Mouse (Mus musculus): ENCODE measurements at regions not wholly inside any gene's neighbourhood (a gene's known extent, or its start where the extent isn't known, plus 50 kb on each side); places are given as distances from the start of the nearest gene placed in this dataset.

DNA sequence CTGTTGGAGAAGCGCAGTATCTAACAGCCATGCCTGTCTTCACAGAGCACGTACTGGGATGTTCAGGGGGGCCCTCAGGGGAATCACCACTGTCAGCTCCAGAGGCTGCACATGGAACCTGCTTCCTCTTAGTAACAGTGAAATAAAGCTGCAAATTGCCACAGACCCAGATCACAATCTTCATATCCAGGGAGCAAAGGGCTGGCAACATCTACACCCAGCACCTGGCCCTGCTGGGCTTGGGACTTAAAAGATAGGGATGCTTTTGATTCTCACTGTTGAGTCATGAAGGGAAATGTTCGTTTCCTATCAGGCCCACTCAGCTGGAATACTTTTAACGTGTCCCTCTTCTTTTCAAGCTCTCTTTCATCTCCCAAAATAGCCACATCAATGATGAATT lies 322.4 kb upstream of the Trib2 start:
- DNase-seq (ENCODE audit: low spot score), result no peak

DNA sequence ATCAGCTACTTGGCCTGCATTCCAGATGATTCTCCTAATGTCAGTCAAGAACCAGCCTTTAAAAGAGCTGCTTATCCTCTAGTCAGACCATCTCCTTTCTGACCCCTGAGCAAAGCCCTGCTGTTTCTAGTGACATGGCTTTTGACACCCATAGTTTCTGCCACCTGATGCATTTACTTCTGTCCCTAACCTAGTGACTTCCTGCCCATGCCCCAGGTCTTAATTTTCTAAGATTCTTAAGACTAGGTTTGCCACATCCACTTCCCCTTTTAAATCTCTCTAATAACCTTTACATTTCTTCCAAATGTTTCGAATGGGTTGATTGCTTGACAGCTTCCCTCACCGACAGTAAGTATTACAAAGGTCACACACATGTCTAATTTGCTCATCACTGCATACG lies 321.1 kb upstream of the Trib2 start:
- no peak for DNase-seq (ENCODE audit: low spot score)

DNA sequence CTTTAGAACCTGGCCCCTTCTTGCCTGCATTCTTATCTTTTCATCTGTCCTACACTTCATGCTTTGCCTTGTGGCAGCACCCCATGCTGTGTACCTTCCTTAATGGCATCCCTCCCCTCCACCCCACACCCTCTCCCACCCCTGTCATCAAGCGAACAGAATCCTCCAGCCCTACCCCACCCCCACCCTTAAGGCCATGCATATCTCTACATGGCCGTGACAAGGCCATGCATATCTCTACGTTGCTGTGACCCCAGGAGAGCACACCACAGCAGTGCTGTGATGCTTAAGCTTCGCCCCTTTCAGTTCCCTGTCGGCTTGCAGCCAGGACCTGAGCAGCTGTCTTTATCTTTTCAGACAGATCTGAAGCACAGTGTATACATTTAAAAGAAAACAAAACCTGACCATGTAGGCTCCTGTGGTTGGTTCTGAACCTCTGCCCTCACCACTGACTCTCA lies 319.5 kb upstream of the Trib2 start:
- DNase-seq (ENCODE audit: low spot score), result no peak

DNA sequence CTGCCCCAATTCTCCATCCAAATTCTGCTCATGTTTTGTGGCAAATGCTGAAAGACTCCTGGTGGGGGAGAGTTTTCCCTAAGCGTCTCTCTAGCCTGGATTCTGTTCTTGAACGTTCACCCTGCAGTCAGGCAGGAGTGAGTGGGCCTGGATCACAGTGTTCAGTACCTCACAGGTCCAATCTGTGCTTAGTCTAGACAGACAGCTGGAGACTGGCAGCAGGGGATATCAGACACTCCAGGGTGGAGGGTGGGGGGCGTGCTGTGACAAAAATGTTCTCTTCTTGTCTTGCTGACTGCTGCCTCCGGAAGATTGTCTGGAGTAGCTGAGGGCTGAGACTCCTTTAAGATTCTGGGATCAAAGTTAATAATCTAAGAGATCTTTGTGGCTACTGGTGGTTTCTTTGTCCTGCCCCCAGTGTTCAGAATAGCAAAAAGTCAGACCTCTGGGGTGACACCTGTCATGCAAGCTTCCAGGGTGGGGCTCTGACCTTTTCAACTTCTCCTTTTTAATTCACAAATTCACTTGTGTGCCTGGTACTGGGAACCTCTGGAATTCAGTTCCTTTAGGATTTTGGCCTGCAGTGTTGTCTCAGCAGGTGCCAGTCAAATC lies 319.0 kb upstream of the Trib2 start:
- no peak for DNase-seq (ENCODE audit: low spot score)

DNA sequence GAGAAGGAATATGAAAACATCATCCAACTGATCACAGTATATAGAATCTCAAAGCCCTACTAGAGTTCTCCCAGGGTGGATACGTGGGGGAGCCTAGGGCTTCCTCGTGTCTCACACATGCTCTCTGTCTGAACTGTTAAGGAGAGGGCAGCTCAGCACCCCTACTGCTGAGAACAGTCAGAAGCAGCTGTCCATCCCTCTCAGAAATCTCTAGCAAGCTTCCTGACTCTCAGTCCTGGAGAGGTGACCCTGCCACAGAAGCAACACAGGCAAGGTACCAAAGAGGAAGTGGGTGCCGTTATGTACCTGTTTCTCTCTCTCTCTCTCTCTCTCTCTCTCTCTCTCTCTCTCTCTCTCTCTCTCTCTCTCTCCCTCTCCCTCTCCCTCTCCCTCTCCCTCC lies 317.7 kb upstream of the Trib2 start:
- DNase-seq (ENCODE audit: low spot score), result no peak

DNA sequence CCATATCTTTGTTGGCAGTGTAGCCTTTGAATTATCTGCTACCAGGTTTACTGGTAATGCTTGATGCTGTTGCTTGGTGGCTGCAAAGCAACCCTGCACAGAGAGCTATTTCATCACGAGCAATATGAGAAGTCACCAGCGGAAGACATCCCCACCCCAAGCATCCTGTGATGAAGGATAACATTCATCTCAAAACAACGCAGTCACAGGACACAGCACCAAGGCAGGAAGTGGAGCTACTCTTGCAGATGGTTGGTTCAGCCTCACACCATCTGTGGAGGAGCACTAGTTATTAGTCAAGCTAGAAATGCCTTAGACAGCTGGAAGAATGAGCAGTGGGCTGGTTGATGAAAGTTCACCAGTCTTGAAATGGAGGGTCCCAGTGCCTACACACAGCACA lies 316.5 kb upstream of the Trib2 start:
- DNase-seq (ENCODE audit: low spot score), result no peak

DNA sequence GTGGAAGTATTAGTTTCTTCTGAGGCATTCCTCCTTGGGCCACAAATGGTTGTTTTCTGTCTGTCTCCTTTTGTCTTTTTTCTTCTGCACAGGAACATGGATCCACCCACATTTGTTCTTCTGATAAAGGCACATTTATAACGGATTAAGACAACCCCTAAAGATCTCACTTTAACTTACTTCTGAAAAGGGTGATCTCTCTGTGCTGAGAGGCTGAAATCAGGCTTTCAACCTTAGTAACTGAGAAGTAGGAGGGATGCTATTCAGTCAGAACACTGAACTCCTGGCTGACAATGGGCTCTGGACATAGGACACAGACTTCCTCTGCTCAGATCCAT lies 315.0 kb upstream of the Trib2 start:
- DNase-seq (ENCODE audit: low spot score), result no peak

DNA sequence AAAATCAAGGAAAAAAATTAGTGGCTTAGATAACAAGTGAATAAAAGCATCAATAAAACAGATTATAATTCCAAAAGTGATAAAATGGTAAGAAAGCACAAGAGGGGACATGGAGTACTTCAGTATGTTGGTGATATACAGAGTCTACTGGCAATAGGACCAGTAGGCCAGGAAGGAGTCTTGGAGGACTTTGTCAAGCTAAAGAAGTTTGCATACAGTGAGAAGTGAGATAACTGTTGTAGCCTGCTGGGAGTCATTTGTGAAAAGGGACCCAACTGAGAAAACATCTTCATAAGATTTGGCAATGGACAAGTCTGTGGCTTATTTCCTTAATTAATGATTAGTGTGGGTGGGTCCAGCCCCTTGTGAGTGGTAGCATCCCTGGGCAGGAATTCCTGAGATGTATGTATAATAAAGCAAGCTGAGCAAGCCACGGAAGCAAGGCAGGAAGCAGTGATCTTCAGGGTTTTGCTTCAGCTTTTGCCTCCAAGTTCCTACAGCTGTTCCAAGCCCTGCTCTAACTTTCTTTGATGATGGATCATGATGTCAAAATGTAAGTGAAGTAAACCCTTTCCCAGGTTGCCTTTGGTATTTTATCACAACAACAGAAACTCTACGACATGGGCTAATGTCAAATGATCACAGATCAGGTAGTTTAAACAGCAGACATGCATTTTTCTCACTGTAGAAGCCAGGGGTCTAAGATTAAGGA lies 314.5 kb upstream of the Trib2 start:
- DNase-seq (ENCODE audit: low spot score), result no peak

DNA sequence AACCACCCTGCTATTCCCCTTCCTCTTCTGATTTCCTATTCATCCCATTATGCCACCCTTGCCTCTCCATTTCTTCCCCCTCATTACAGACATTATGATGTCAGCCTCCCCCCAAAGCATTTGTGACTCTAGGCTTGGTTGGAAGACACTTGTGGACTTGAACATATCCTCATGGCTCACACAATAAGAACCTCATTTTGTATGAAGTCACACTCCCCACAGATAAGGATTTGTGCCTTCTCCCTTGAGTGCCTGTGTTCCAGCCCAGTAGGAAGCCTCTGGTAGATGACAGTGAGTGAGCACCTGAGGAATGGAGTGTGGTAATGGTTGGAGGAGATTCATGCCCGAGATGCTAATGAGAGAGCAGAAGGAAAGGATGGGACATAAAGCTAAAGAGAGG lies 313.9 kb upstream of the Trib2 start:
- DNase-seq (ENCODE audit: low spot score), result no peak

DNA sequence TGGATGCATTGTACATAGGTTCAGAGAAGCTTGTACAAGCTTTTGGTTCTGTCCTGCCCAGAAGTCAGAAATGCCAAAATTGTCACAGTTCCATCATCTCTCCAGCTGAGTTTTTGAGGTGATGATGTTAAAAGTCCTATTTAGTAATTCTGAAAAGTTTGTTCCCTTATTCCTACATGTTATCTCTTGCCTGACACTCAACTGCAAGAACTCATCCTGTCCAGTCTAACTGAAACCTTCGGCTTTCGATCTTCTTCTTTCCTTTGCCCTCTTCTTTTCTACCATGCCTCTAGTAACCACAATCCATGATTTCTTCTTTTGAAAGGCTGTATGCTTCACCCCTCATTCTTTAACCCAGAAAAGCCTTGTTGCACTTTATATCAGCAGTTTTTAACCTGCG lies 313.2 kb upstream of the Trib2 start:
- no peak for DNase-seq (ENCODE audit: low spot score)

DNA sequence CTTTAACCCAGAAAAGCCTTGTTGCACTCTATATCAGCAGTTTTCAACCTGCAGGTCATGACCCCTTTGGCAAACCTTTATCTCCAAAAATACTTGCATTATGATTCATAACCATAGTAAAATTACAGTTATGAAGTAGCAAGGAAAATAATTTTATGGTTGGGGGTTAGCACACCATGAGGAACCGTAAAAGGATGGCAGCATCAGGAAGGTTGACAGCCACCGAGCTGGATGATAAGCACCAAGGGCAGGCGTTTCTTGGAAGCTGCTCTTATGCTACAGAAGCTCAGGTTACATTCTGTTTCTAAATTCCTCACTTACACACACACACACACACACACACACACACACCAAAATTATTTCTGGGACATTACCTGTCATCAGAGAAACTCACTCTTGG lies 312.5 kb upstream of the Trib2 start:
- no peak for DNase-seq (ENCODE audit: low spot score)

DNA sequence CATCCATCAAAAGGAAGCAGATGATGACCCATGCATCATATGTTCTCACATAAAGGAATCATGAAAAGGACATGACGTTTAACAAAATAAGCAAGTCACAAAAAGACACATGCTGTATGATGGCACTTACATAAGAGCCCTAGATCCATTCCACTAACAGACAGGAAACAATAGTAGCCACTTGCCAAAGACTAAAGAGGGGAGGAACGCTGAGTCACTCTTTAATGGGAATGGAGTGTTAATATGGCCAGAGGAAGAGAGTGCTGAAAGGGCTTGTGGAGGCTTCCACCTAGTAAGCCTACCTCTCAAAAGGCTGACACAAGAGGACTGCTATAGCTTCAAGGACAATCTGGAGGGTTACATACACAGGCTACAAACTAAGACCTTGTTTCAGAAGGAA lies 308.2 kb upstream of the Trib2 start:
- no peak for DNase-seq (ENCODE audit: low spot score)

DNA sequence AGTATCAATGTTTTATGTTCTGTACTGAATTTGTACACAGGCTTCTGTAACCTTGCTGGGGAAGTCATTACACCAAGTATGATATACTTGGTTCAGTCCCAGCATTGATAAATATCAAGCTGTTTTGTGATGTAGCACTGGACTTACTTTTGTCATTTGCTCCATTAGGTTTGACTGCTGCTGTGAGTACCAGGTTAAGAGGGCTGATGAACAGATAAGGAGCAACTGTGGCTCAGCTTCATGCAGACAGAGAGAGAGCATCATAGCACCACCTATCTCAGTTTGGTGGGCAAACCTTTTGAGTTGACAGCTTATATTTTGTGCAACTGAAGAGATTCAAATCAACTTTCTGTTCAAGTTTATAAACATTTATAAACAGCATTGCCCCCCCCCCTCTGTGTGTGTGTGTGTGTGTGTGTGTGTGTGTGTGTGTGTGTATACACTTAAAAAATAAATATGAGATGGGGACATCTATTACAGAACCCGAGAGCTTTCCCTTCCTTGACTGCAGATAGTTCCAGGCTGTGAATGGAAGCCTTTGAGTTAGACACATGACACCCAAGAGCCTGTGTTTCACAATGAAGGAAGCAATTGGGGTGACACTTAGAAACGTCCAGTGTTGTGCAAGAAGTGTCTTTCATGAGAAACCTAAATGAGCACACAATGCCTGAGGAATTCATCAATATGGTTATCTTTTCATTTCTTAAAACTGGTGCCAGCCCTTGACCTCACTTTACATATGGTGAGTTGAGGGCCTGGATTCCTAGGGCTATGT lies 305.8 kb upstream of the Trib2 start:
- DNase-seq (ENCODE audit: low spot score), result no peak

DNA sequence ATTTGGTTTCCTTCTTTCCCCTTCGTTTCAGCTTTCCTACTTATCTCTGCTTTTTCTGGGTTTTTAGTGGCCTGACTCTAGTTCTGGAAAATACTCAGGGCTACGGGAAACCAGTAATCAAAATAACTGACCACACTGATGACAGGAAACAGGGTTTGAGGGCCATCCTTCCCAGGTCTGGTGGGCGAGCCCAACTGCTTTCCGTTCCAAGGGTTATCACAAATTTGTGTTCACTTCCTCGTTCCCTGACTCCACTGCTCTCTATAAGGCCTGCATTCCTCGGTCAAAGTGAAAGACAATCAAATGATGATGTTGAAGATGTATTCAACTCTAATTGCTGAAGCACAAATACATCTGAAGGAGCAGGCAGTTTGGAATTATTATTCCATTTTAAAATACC lies 305.1 kb upstream of the Trib2 start:
- no peak for DNase-seq (ENCODE audit: low spot score)

DNA sequence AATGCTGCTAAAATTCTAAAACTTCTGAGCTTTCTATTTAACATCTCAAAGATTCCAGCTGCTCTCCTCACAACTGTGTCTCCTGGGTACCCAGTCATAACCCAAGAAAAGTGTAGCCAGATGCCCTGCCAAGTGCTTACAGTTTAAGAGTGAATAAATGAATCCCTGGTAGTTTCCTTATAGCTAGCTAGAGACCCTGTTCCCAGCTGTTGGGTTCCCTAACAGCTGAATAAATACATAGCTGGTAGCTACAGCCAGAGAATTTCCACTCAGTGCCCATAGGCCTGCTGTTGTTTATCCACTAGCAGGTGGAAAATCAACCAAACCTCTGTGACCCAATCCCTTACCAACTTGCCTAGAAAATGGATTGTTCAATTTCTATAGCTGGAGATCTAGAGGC lies 302.0 kb upstream of the Trib2 start:
- no peak for DNase-seq (ENCODE audit: low spot score)

DNA sequence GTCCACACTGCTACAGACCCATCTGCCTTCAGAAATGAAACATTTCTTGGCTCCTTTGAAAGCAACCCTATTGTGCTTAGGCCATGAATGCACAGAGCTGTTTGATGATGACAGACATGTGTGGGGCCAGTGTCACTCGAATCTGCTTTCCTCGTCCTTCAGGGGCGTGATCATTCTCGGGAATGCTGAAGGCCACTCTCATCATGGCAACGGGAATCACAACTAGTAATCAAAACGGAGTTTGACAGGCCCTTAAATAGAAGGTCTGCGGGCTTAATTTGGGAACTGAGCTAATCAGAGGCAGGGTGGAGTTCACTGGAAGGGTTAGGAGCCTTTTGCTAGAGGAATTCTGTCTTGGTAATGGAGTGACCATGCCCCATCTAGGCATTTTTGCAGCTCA lies 290.2 kb upstream of the Trib2 start:
- no peak for DNase-seq (ENCODE audit: low spot score)

DNA sequence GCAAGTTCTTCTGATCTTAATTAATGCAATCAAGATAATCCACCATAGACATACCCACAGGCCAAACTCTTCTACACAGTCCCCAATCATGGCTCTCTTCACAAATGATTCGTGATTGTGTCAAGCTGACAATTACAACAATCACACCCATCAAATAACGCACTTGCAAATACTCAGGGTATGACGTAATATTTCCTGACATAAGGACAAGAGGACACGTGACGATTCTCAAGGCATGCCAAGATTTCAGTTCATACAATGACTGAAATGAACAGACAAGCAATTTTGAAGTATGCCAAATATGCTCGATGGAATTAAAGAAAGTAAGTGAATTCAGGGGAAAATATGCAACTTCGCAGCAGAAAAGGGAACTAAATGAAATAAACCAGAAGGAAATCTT lies 282.1 kb upstream of the Trib2 start:
- DNase-seq (ENCODE audit: low spot score), result no peak

DNA sequence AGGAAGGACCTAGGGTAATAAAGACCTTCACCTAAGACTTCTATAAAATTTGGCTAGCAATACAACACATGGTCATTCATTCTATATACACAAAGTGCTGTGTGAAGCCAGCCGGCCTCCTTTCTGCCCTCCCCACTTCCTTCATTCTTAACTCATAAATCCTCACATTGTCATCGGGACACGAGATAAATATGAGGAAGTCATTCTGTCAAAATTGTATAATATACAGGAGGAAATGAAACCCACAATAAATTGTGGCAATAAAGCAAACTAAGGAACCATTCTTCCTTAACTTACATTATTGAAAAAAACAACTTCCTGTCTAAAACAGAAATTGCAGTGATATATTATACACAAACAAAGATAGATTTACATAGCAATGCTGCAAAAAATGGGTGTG lies 275.9 kb upstream of the Trib2 start:
- no peak for DNase-seq (ENCODE audit: low spot score)

DNA sequence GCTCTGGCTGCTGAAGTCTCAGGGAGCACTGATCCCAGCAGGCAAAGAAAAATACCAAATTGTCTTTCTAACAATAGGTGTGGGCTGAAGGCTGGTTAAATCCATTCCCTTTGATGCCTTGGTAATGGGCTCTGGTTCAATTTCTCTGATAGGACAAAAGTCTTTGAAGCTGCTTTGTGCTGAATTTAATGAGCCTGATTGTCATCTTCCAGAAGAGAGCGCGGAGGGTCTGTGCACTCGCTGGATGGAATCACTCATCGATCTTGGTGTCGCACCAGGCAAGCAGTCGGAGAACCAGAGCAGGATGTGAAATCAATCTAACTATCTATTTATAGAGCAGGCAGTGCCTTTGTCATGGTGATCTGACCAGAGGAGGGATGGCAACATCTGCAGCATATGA lies 274.6 kb upstream of the Trib2 start:
- DNase-seq (ENCODE audit: low spot score), result no peak

DNA sequence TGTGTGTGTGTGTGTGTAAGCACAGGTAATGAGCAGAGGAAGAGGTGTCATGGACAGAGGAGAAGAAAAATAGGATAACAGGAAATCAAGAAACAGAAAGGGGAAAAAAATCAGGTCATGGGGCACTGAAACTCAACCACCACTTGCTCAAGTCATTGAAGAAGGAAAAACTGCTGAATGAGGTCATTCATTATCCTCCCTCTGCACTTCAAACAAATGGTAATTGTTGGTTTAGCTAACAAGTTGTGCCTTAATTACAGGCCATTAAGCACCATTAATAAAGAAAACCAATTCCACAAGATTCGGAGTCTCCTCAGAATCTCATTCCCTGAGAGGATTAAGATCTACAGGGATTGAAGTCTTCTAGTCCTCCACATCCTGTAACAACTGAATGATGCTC lies 266.5 kb upstream of the Trib2 start:
- DNase-seq (ENCODE audit: low spot score), result no peak

DNA sequence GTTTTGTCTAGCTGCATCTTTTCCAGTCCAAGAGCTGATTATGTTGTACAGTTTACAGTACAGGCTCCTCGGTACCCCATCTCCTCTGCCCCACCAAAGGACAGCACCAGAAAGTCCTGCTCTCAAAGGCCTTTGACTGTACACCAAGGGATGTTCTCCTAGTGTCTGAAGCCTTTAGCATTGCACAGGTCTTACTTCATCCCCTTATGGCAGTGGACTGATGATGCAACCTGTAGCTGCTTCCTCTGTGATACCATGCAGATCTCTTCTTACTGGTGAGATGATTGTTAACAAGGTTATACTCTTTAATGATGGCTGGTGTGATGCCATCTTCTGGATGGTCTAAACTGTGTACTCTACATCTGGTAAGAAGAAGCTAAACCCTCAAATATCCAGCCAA lies 260.5 kb upstream of the Trib2 start:
- no peak for DNase-seq (ENCODE audit: low spot score)

DNA sequence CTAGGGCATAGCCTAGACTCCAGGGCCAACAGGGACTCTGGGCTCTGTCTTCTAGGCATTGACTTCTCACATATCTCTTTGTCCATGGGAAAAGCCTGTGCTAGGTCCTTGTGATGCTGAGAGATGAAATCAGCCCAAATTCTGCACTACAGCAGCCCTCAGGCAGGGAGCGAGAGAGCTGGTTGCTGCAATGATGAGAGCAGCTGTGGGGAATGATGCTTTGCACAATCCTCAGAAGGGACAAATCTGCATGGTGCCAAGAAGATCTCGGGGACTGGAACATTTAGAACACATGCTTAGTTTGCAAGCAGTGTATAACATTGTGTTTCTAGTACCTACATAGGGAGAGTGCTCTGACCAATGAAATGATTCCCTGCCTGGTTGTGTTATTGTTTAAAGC lies 259.2 kb upstream of the Trib2 start:
- no peak for DNase-seq (ENCODE audit: low spot score)

DNA sequence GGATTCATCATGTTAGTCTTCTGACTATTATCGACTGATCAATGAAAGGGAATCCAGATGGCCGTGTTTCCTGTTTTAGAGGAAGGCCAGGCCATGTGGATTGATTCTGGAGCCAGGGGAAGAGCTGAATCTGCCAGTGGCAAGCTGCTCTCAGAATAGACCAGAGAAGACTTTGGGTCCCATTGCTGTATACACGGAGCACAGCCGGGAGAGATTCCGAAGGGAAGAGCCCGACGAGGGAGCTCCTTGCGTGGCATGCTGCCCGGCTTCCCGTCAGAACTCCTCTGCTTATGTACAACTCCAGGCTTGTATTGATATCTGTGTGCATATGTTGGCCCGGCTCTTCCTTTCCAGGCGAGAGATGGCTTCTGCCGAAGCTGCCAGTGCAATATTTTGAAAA lies 252.2 kb upstream of the Trib2 start:
- no peak for DNase-seq (ENCODE audit: low spot score)

DNA sequence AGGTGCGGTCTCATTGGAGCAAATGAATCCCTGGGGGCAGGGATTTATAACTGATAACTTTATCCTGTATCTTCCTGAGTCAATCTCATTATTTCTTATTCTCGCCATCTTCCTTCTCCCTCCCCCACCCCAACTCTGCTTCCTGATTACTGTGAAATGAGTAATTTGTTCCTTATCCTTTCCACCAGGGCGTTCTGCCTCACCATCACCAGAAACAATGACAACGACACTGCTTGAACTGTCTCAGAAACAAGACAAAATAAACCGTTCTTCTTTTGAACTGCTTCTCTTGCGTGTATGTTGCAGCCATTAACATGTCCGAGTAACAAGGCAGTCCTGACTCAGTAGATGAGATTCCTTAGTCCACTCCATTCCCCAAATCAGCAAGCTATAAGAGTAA lies 246.0 kb upstream of the Trib2 start:
- no peak for DNase-seq (ENCODE audit: low spot score)

Data from ovary, adult 18-20 months (tissue).